Mouse (Mus musculus) embryonic facial prominence, embryonic 12.5 days (tissue): ENCODE measurements around the gene Usp15. TPM values are rescaled to one million over a fixed set of nuclear protein-coding genes. Genes with fewer than 3 reads are reported as not detected.

Experiments
- ATAC-seq: fragments of 200-750 bp; cut with Nextera tagmentation; 2 replicates; pipeline ENCODE4 v1.8.0; 2017; ENCODE audit not compliant: insufficient number of reproducible peaks, insufficient read depth, low FRiP score, low TSS enrichment
- H3K27ac ChIP-seq: fragments of 300-500 bp; sonication (generic); 2 replicates; pipeline ENCODE4 v1.5.1; 2016; ENCODE audit warnings: mild to moderate bottlenecking
- H3K27me3 ChIP-seq: fragments of 300-500 bp; sonication (generic); 2 replicates; pipeline ENCODE4 v1.6.1; 2016; ENCODE audit warnings: mild to moderate bottlenecking, moderate library complexity
- H3K36me3 ChIP-seq: fragments of 300-500 bp; sonication (generic); 2 replicates; pipeline ENCODE4 v1.6.1; 2016; ENCODE audit warnings: mild to moderate bottlenecking
- H3K4me1 ChIP-seq: fragments of 300-500 bp; sonication (generic); 2 replicates; pipeline ENCODE4 v1.6.1; 2016
- H3K4me2 ChIP-seq: fragments of 300-500 bp; sonication (generic); replicated peaks from 2 replicates; pipeline ENCODE4 v1.6.1; 2016; ENCODE audit warnings: mild to moderate bottlenecking, moderate library complexity
- H3K4me3 ChIP-seq: fragments of 300-500 bp; sonication (generic); 2 replicates; pipeline ENCODE4 v1.5.1; 2016; ENCODE audit warnings: mild to moderate bottlenecking
- H3K9ac ChIP-seq: fragments of 300-500 bp; sonication (generic); 2 replicates; pipeline ENCODE4 v1.6.1; 2016; ENCODE audit warnings: mild to moderate bottlenecking, moderate library complexity
- H3K9me3 ChIP-seq: fragments of 300-500 bp; sonication (generic); 2 replicates; pipeline ENCODE4 v1.6.1; 2016; ENCODE audit warnings: mild to moderate bottlenecking, moderate library complexity
- WGBS: fragments of 180-500 bp; shearing (Covaris S2); methylation state at CpG from one replicate; pipeline ENCODE4 v1.1.7; 2016; 5-methylcytosine and 5-hydroxymethylcytosine counted together
- microRNA-seq: library from miRNA; unstranded; fragments of <30 nt; microRNA quantifications from one replicate; pipeline ENCODE4, GENCODE M21; 2017
- polyA plus RNA-seq: library from polyadenylated mRNA; unstranded; fragments of >200 nt; fragmentation: Nextera tagmentation; extraction: Ambion mirVana; gene quantifications from 2 replicates; pipeline ENCODE4 v1.2.1, GENCODE M21; 2016

The Usp15 gene
- polyA plus RNA-seq, 1 experiment from 2014 or later: 73.5 TPM

DNA sequence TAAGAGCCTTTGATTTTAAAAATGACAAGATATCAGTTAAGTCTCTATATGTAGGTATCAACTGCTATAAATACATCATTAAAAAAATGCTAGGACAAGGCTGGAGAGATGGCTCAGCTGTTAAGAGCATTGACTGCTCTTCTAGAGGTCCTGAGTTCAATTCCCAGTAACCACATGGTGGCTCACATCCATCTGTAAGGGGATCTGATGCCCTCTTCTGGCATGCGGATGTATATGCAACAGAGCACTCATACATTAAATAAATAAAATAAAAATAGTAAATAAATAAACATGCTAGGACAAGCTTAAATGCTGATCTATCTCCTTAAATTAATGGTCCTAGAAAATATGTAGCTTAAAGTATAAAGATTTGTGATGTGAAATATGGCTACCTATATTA is 139.7 kb downstream of the Usp15 start:
- WGBS: 92% methylated on average over 1 of the region's 1 CpGs
- no peak overlapping the region for H3K4me2 ChIP-seq
- H3K4me1 ChIP-seq: no peaks in the 10 kb centered on the region
- H3K36me3 ChIP-seq: peaks cover 5% of the 10 kb centered on the region; the same call in 1 of the 2 replicates
- H3K9ac ChIP-seq: no peak overlapping the region
- no peaks in the 10 kb centered on the region for H3K27me3 ChIP-seq
- H3K27ac ChIP-seq: no peak overlapping the region
- H3K9me3 ChIP-seq: no peaks in the 10 kb centered on the region
- ATAC-seq: no peak
- no peak overlapping the region for H3K4me3 ChIP-seq

DNA sequence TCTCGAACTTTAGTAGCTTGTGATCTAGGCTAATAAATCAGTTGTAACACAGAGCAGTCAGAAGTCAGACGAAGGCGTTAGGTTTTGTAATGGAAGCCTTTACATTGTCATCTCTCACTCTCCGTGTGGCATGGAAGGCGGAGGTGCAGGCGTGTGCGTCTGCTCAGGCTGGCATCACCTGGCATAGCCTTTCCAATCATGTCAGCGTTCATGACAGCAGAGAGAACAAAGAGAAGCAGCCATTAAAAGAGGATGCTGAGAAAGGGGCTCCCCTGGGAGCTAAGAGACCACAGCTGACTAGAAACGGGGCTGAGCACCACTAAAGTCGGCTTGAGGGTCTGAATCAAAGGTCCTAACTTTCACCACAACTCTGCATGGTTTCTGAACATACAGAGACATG is 140.3 kb downstream of the Usp15 start:
- H3K4me1 ChIP-seq: no peaks in the 10 kb centered on the region
- no peak overlapping the region for H3K4me3 ChIP-seq
- H3K4me2 ChIP-seq: no peak overlapping the region
- no peaks in the 10 kb centered on the region for H3K9me3 ChIP-seq
- no peak overlapping the region for H3K27ac ChIP-seq
- no peaks in the 10 kb centered on the region for H3K27me3 ChIP-seq
- H3K9ac ChIP-seq: no peak overlapping the region
- peaks cover 5% of the 10 kb centered on the region; the same call in 1 of the 2 replicates for H3K36me3 ChIP-seq
- WGBS: 86% methylated on average over 10 of the region's 10 CpGs
- no peak for ATAC-seq

DNA sequence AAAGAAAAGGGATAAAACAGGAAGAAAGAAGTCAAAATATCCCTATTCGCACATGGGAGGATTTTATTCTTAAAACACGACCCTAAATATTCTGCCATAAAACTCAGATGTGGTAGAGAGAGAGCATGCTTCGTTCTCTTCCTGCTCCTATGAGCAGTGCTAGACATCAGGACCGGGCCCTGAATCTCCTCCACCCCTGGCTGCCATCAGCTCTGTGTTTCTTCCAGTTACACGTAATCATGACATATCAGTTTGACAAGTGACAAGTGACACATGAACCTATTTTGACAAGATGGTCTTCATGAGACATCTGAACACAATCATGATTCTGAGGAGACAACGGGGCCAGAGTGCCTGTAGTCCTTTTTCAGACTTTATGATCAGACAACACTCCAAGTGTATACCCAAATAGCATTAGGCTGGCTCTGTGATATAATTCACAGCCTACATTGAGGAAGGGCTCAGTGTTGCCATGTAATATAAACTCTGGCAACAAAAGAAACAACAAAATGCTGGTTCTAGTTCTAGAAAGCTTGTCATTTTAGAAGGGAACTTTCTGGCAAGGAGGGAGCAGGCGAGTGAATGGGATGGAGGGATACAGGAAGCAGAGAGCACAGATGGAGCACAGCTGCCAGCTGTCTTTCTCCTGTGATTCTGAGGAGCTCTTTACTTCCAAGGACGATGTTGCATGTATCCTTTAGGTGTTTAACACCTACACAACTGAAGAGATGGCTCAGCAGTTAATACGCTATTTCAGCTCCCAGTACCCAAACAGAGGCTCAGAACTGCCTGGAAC is 141.4 kb downstream of the Usp15 start:
- Histone ChIP-seq H3K36me3 (peaks cover 14% of the 10 kb centered on the region), H3K27me3 (no peaks in the 10 kb centered on the region), H3K4me3 (no peak overlapping the region), H3K9ac (no peak overlapping the region), H3K4me1 (no peaks in the 10 kb centered on the region), H3K9me3 (no peaks in the 10 kb centered on the region), H3K27ac (no peak overlapping the region), H3K4me2 (no peak overlapping the region)
- no peak for ATAC-seq
- WGBS: 82% methylated on average over 9 of the region's 9 CpGs

Small RNA genes lying within 50 kb of the gene (microRNA-seq; reads per million reads assigned to microRNA genes)
- gene Gm27920: 1.6 reads per million

Other genes with a start within 250 kb of the Usp15 start
- gene Mon2, start 120.5 kb downstream of the Usp15 start, polyA plus RNA-seq: 44.9 and 47.4 TPM in 2 replicates
- 11.0 and 12.7 TPM in 2 replicates for gene Fam19a2, start 67.0 kb upstream of the Usp15 start, polyA plus RNA-seq